Mouse (Mus musculus): ENCODE measurements at regions not wholly inside any gene's neighbourhood (a gene's known extent, or its start where the extent isn't known, plus 50 kb on each side); places are given as distances from the start of the nearest gene placed in this dataset.

DNA sequence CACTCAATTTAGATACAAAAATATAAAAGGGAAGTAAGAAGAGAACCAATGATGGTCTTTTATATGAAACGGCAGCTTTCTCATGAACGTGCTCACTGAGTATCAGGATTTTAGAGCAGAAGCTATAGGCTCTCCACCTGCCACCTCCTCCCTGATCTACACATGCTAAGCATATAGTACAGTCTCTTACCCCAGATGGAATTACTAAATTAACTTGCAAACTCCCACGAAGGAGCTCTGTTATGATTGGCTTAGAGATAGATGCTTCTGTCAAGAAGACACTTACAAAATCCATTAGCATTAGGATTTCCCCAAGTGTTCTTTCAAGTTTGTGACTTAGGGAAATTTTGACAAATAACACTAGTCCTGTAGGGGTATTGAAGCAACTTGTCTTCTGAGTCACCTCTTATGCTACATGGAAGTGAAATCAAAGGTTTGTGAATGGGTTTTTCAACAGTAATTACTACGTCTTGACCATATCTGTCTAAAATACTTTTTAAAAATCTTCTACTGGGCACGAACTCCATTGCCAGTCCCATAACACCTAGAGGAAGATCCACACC, 60.6 kb downstream of the Crygs start:
- POLR2A ChIA-PET = no interaction called here
- CTCF ChIA-PET = interaction anchor here in 1 of 4 experiments (0.6 kb wide), 1 partner anchor 1665 kb away, joined by 5 read pairs; no protein-coding TSS in a partner anchor

DNA sequence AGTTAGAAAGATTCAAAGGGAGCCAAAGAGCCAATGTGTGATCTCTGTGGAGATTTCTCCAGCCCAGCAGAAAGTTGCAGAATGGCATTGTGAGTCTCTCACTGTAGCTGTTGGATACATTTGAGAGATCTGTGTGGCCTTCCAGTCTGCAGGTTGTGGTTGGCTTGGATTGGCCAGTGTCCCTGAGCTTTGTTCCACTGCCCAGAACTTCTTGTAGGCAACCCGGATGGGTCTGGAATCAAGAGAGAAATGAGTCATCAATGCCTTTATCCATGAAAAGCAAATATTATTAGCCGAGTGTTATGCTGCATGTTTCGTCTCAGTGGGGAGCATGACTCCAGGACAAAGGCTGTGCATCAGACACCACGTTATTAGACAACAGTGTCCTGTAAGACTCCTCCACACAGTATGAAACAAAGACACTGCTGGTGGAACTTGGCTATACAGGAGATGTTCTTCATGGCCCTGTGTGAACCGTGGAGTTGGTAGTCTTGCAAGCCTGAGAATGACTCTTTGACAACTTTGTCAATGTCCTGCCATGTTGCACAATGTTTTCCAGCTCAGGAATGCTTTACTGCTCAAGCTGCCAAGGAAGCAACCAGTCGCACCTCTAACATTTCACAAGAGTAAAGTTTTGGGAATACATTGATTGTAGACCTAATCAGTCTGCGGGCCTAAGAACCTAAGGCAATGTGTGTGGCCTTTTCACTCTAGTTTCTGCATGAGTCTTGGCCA, 67.1 kb downstream of the Crygs start:
- POLR2A ChIA-PET = interaction anchor here in 1 of 4 experiments (0.5 kb wide), 1 partner anchor 393 kb away, joined by 3 read pairs; no protein-coding TSS in a partner anchor
- CTCF ChIA-PET = no interaction called here

DNA sequence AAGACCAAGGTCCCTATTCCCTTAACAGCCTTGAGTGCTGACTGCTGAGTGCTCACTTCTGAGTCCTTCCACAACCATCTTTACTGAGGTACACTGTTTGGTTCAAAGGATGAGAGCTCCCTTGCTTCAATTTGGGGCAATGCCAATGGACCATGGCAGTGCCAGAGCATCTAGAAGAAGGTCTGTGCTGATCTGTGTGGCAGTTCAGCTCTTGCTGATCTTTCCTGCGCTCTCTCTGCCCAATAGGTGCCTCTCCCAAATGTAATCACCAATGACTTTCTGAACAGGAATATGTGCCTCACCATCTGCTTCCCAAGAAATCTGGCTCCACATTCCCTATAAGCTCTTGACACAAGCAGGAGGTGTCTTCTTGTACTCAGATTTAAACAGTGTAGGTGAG, 67.9 kb downstream of the Crygs start:
- ChIA-PET CTCF (no interaction called here), POLR2A (interaction anchor here in 1 of 4 experiments (0.6 kb wide), 1 partner anchor 1993 kb away, joined by 3 read pairs; no protein-coding TSS in a partner anchor)

- ChIA-PET CTCF (no interaction called here), POLR2A (no interaction called here)
These were observed 69.9 kb downstream of the Crygs start for GRCm38 (mm10) chr16:22741496-22741895.

DNA sequence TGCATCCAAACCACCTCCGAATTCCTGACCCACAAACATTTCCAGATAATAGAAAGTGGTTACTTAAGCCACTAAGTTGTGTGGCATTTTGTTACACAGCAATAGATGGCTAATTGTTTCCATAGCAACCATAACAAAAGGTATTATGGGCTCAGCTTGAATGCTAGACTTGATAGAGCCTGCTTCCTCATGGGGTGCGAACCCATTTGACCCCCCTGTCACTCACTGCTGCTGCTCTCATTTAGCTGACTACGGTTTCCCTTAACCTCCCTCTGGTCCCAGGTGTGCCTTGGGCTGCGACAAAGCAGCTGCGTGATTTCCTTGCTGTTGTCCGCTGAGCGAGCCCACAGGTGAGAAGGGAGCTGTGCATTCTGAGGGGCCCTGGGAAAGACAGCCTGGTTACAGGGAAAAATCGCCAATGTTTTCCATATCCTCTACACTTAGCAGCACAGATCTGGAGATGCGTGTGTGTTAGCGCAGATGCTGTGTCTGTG, 76.8 kb downstream of the Crygs start:
- ChIA-PET POLR2A (interaction anchor here in 1 of 4 experiments (0.7 kb wide), 1 partner anchor 40 kb away, joined by 3 read pairs; no protein-coding TSS in a partner anchor), CTCF (no interaction called here)

DNA sequence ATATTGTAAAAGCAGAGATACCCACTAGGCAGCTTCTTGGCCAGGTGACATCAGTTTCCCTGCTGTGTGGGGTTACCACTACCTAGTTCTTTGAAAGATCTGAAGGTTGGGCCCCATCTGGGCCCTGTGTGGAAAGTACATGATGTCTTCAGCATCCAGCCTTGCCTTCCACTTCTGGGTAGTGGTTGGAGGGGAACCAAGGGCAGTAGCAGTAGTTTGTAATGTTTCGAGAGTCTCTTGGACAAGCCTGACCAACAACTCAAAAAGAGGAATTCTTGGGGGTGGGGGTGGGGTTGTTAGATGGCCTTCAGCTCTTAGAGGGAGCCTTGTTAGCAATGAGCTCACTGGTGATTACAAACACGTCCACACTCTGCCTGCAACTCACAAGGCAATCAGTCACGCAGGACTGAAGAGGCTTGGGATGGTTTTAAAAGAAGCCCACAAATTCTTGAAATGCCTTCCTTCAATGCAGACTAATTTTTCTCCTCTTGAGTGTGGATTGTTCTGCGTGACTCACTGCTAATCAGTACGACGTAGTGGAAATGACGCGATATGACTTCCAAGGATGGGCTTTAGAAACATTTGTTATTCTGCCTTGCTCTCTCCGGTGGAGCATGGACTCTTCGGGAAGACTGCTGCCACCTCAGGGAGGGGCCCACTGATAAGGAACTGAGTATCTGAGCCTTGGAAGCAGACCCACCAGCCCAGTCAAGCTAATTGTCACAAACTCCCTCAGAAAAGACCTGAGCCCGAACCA, 76.9 kb upstream of the Dgkg start:
- ChIA-PET CTCF (no interaction called here), POLR2A (no interaction called here)

GRCm38 (mm10) chr16:22729096-22729495, 72.1 kb upstream of the Dgkg start:
- ChIA-PET CTCF (interaction anchor here in 2 of 4 experiments (0.6 to 1.3 kb wide), 3 partner anchors 9 to 78 kb away, joined by 3 to 7 read pairs (median 5); no protein-coding TSS in a partner anchor), POLR2A (no interaction called here)

DNA sequence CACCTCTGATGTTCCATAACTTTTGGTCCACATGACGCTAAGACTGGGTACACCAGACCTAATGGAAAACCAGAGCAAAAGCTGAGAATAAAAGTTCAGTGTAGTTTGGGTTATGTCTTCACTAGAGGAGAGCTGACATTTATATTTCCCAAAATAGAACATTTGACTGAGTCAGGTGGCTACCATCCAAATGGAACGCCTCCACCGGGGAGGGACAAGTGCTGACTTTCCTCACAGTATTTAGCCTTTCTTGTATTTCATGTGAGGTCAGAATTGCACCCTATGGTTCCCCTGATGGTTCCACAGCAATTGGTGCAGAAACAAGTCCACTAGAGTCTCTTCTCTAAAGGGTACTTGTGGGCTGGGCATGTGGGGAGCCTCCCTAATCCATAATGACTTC, 68.2 kb upstream of the Dgkg start:
- CTCF ChIA-PET = no interaction called here
- POLR2A ChIA-PET = no interaction called here

DNA sequence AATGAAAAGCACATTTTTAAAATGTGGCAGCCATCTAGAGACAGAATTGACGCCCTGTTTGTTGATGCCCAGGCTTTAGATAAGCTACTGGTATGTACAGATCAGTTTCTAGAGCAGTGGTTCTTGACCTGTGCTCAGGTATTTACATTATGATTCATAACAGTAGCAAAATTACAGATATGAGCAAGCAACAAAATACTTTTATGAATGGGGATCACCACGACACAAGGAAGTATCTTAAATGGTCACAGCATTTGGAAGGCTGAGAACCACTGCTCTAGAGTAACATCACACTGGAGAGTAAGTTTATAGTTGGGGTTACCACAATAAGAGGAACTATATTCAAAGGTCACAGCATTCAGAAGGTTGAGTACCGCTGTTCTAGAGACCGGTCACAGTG, 66.3 kb upstream of the Dgkg start:
- ChIA-PET POLR2A (interaction anchor here in 1 of 4 experiments (0.6 kb wide), 1 partner anchor 193 kb away, joined by 3 read pairs; no protein-coding TSS in a partner anchor), CTCF (no interaction called here)

DNA sequence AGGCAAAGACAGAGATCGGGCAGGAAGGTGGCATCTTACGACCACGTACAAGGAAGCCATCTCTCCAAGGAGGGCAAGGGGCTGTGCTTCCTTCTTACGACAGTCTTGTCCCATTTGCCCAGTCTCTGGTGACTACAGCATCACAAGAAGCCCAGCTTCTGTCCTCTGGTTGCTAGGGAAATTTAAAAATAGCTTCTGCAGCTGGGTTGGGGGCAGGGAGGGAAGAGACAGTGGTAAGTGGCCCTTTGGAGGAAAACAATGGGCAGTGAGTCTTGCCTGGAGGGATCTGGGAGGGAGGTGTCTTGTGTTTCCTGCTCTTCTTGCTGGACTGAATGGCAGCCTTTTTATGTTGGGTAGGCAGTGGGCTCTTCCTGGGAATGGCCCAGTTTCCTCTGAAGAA, 62.8 kb upstream of the Dgkg start:
- ChIA-PET CTCF (interaction anchor here in 2 of 4 experiments (0.9 to 1.2 kb wide), 2 partner anchors 9 to 88 kb away, joined by 3 to 9 read pairs; no protein-coding TSS in a partner anchor), POLR2A (interaction anchor here in 1 of 4 experiments (0.6 kb wide), 1 partner anchor 88 kb away, joined by 3 read pairs; no protein-coding TSS in a partner anchor)

DNA sequence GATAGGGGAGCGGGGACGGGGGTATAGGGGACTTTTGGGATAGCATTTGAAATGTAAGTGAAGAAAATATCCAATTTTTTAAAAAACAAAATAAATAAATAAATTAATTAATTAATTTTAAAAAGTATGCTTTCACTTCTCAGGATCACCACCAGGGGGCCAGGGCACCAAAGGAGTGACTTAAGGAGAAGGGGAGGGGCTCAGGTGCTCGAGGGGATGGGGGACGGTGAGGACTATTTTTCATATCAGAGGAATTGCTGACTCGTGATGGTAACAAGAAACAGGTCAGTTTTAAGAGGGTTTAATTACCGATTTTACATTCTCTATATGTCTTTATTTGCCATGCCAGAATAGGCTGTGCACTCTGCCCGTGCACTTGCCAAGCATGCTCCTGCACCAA, 62.3 kb upstream of the Dgkg start:
- ChIA-PET CTCF (interaction anchor here in 3 of 4 experiments (0.6 to 1.2 kb wide), 3 partner anchors 10 to 1017 kb away, joined by 3 to 9 read pairs (median 5); no protein-coding TSS in a partner anchor), POLR2A (interaction anchor here in 1 of 4 experiments (0.6 kb wide), 1 partner anchor 88 kb away, joined by 3 read pairs; no protein-coding TSS in a partner anchor)

DNA sequence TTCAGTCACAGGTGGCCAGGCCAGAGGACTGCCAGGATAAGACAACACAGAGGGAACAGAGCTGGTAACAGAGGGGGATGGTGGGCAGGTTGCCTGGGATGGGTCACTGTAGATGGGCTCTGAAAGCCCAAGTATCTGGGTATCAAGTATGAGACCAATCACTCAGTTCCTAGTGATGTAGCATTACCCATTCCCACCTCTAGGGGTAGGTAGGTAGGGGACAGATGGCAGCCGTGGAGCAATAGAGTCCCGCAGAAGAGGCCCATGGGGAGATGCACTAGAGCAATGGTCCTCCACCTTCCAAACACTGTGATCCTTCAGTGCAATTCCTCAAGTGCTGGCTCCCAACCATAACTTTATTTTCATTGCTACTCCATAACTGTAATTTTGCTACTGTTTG, 60.4 kb upstream of the Dgkg start:
- ChIA-PET POLR2A (no interaction called here), CTCF (interaction anchor here in 2 of 4 experiments (0.5 to 0.6 kb wide), 3 partner anchors 12 to 117 kb away, joined by 3 read pairs; no protein-coding TSS in a partner anchor)

DNA sequence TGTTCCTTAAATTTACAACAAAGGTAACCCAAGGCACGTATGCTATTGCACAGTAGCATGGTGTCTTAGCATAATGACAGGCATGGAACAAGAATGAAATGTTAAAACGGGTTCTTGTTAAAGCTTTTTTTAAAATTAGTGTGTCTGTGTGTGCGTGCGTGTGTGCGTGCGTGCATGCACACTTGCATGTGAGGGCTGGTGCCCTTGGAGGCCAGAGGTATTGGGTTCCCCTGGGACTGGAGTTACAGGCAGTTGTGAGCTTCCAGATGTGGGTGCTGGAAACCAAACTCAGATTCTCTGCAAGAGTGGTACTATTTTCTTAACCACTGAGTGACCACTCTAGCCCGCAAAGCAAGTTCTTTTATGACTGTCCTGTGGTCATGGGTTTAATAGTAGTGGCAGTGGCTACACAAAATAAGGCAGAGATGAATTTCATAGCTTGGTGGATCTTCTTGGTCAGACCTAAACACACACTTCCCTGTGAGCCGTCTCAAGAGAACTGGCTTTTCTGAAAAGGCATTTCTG, 59.3 kb upstream of the Dgkg start:
- ChIA-PET CTCF (interaction anchor here in 2 of 4 experiments (0.6 to 0.7 kb wide), 3 partner anchors 31 to 922 kb away, joined by 3 to 4 read pairs (median 3); no protein-coding TSS in a partner anchor), POLR2A (interaction anchor here in 1 of 4 experiments (0.6 kb wide), 1 partner anchor 1445 kb away, joined by 3 read pairs; no protein-coding TSS in a partner anchor)

GRCm38 (mm10) chr16:22714315-22714714, 57.3 kb upstream of the Dgkg start:
- CTCF ChIA-PET = interaction anchor here in 1 of 4 experiments (0.5 kb wide), 1 partner anchor 93 kb away, joined by 9 read pairs; no protein-coding TSS in a partner anchor

DNA sequence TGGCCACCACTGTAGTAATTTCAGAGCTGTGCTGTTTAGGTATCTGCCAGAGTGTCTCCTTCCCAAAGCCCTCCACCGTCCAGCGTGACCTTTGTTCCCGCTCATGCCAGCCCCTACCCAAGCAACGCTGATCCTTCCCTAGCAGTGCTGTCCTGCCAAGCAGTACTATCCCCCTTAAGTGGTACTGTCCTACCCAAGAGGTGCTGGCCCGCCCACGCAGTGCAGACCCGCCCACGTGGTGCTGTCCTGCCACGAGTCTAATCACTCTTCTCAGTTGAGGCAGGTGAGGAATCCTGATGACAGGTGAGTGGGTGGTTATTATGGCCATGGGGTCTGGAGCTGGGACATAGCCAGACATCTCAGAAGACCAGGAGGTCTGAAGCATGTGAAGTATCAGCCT, 51.7 kb upstream of the Dgkg start:
- CTCF ChIA-PET = interaction anchor here in 1 of 4 experiments (1.5 kb wide), 1 partner anchor 129 kb away, joined by 3 read pairs; no protein-coding TSS in a partner anchor
- POLR2A ChIA-PET = interaction anchor here in 2 of 4 experiments (0.6 kb wide), 2 partner anchors 110 to 292 kb away, joined by 4 to 13 read pairs; no protein-coding TSS in a partner anchor

More at GRCm38 (mm10) chr16:22714315-22714714, 57.3 kb upstream of the Dgkg start:
- POLR2A ChIA-PET = no interaction called here
